Mouse (Mus musculus): ENCODE measurements around the gene Cd8b1. TPM values are rescaled to one million over a fixed set of nuclear protein-coding genes. Genes with fewer than 3 reads are reported as not detected.

Cd8b1 gene
- total and polyA plus RNA-seq, 3 experiments: 0.31 to 0.51 TPM; not detected in 1

DNA sequence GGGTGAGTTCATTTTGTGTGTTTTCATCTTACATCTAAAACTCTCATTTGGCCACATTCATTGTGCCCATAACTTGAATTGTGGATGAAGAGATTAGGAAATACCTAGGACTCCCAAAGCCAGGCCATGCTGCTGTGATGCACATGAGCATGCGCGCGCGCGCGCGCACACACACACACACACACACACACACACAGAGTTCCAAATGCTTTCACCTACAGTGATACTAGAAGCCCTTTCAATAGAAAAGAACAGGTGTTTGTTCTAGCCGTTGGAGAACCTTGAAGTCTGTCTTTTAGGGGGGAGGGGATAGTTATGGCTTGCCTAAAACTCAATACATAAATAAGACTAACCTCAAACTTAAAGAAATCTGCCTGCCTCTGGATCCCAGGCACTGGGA, 15.1 kb downstream of the Cd8b1 start:
- TF ChIP-seq EP300 (IDR thresholded peaks at IDR 0.05; ENCODE audit: insufficient read depth, low read depth, low read length): no peak
- TF ChIP-seq POLR2A (IDR thresholded peaks at IDR 0.05; ENCODE audit: insufficient read depth, low read depth, low read length): no peak
- TF ChIP-seq CTCF (IDR thresholded peaks at IDR 0.05): no peak
- Histone ChIP-seq H3K36me3 (ENCODE audit: control insufficient read depth, insufficient read depth, low read length) (no peaks in the 10 kb centered on the region), H3K4me1 (ENCODE audit: control insufficient read depth, insufficient read depth, low read length) (no peaks in the 10 kb centered on the region), H3K27me3 (ENCODE audit: control insufficient read depth, insufficient read depth, low read length) (no peaks in the 10 kb centered on the region), H3K27ac (no peak overlapping the region), H3K4me3 (no peak overlapping the region), H3K9ac (ENCODE audit: low read depth, low read length) (no peak overlapping the region), H3K79me2 (replicated peaks; ENCODE audit: control insufficient read depth, insufficient read depth, low read length) (no peaks in the 10 kb centered on the region)
- WGBS: 97% methylated on average over 8 of the region's 8 CpGs
- intact Hi-C loops (cut with DNase I): no loop called here
- DNase-seq: no peak

DNA sequence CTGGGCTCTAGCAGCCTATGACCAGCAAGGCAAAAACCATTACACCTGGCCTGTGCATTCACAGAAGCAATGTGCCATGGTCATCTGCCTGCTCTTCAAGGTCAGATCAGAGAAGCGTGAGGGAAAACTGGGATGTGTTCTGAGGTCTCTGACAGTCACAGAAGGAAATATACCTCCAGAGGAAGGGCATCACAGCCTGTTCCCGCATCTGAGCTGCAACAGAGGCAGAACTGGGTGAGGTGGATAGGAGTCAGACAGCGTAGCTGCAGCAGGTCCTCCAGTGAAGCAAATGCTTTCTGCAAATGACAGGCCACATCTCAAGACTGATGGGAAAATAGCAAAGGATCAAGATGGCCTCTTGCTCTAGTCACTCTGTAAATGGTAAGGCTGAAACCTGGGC, 16.4 kb downstream of the Cd8b1 start:
- Histone ChIP-seq H3K79me2 (replicated peaks; ENCODE audit: control insufficient read depth, insufficient read depth, low read length) (no peaks in the 10 kb centered on the region), H3K4me3 (no peak overlapping the region), H3K27ac (no peak overlapping the region), H3K9ac (ENCODE audit: low read depth, low read length) (no peak overlapping the region), H3K27me3 (ENCODE audit: control insufficient read depth, insufficient read depth, low read length) (no peaks in the 10 kb centered on the region), H3K36me3 (ENCODE audit: control insufficient read depth, insufficient read depth, low read length) (no peaks in the 10 kb centered on the region), H3K4me1 (ENCODE audit: control insufficient read depth, insufficient read depth, low read length) (no peaks in the 10 kb centered on the region)
- TF ChIP-seq POLR2A (IDR thresholded peaks at IDR 0.05; ENCODE audit: insufficient read depth, low read depth, low read length) (no peak), CTCF (IDR thresholded peaks at IDR 0.05) (no peak), EP300 (IDR thresholded peaks at IDR 0.05; ENCODE audit: insufficient read depth, low read depth, low read length) (no peak)
- DNase-seq: no peak
- intact Hi-C loops (cut with DNase I): no loop called here
- WGBS: 81% methylated on average over 3 of the region's 3 CpGs

DNA sequence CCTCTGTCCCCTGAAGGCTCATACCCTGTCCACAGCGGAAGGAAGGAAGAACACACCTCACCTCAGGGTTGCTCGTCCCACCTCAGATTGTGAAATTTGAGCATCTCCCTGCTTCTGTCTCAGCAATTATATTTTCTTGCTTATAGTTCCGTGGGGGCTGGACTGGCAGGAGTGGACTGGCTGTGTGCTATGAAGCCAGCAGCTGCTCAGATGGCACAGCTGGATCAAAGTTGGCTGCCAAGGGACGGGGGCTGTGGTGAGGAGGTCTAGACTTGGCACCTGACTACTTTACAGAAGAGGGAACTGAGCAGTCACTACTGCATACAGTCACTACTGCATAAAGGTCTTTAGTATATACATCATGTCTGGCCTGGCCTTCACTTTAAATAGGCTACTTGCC, 16.8 kb downstream of the Cd8b1 start:
- Histone ChIP-seq H3K27ac (no peak overlapping the region), H3K9ac (ENCODE audit: low read depth, low read length) (no peak overlapping the region), H3K36me3 (ENCODE audit: control insufficient read depth, insufficient read depth, low read length) (no peaks in the 10 kb centered on the region), H3K4me3 (no peak overlapping the region), H3K4me1 (ENCODE audit: control insufficient read depth, insufficient read depth, low read length) (no peaks in the 10 kb centered on the region), H3K27me3 (ENCODE audit: control insufficient read depth, insufficient read depth, low read length) (no peaks in the 10 kb centered on the region), H3K79me2 (replicated peaks; ENCODE audit: control insufficient read depth, insufficient read depth, low read length) (no peaks in the 10 kb centered on the region)
- TF ChIP-seq CTCF (IDR thresholded peaks at IDR 0.05) (no peak), POLR2A (IDR thresholded peaks at IDR 0.05; ENCODE audit: insufficient read depth, low read depth, low read length) (no peak), EP300 (IDR thresholded peaks at IDR 0.05; ENCODE audit: insufficient read depth, low read depth, low read length) (no peak)
- WGBS: 69% methylated on average over 4 of the region's 4 CpGs
- intact Hi-C loops (cut with DNase I): no loop called here
- DNase-seq: no peak

DNA sequence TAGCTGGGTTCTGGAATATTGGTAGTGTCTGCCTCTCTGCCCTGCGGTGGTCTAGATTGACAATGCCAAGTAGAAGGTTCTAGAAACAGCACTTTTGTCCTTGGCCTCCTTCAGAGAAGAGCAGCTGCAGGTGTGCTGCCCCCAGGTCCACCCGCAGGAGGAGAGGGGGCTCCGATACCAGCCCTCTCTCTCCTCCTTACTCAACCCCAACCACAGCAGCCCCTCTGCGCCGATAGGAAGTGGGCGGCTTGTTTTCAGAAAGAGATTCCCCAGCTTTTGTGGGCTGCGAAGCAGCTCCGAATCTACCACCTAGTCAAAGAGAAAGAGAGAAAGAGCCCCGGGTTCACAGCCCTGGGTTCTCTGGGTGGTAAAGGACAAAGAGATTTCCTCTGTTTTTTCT, 18.6 kb downstream of the Cd8b1 start:
- intact Hi-C loops (cut with DNase I): no loop called here
- DNase-seq: no peak
- 78% methylated on average over 9 of the region's 9 CpGs for WGBS

DNA sequence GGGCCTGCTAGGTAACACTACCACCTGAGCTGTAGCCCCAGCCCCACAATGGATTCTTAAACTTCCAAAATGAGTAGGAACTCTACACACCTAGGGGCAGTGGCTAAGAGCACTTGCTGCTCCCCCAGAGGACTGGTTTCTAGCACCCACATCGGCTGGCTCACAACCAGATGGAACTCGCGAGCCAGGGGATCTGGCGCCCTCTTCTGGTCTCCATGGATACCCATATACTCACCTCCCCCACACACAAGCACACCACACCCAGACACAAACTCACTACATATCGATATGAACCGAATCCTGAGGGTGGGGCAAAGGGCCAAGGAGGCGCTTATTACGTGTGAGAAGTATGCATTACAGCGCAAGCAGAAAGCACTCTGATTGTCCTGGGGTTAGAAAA, 25.4 kb downstream of the Cd8b1 start:
- TF ChIP-seq EP300 (IDR thresholded peaks at IDR 0.05; ENCODE audit: insufficient read depth, low read depth, low read length) (no peak), CTCF (IDR thresholded peaks at IDR 0.05) (no peak), POLR2A (IDR thresholded peaks at IDR 0.05; ENCODE audit: insufficient read depth, low read depth, low read length) (no peak)
- no peaks in the 10 kb centered on the region for H3K27me3 ChIP-seq (ENCODE audit: control insufficient read depth, insufficient read depth, low read length)
- intact Hi-C loops (cut with DNase I): no loop called here
- WGBS: 92% methylated on average over 9 of the region's 9 CpGs
- H3K9ac ChIP-seq (ENCODE audit: low read depth, low read length): no peak overlapping the region
- H3K79me2 ChIP-seq (replicated peaks; ENCODE audit: control insufficient read depth, insufficient read depth, low read length): no peaks in the 10 kb centered on the region
- H3K4me3 ChIP-seq: no peak overlapping the region
- DNase-seq: no peak
- no peaks in the 10 kb centered on the region; the same call in 1 of the 2 replicates for H3K4me1 ChIP-seq (ENCODE audit: control insufficient read depth, insufficient read depth, low read length)
- no peak overlapping the region for H3K27ac ChIP-seq
- no peaks in the 10 kb centered on the region for H3K36me3 ChIP-seq (ENCODE audit: control insufficient read depth, insufficient read depth, low read length)

More for the DNA sequence above, 18.6 kb downstream of the Cd8b1 start:
- H3K27ac ChIP-seq: no peak overlapping the region
- H3K4me3 ChIP-seq: no peak overlapping the region
- H3K27me3 ChIP-seq (ENCODE audit: control insufficient read depth, insufficient read depth, low read length): no peaks in the 10 kb centered on the region
- no peaks in the 10 kb centered on the region for H3K36me3 ChIP-seq (ENCODE audit: control insufficient read depth, insufficient read depth, low read length)
- no peaks in the 10 kb centered on the region for H3K4me1 ChIP-seq (ENCODE audit: control insufficient read depth, insufficient read depth, low read length)
- no peak overlapping the region for H3K9ac ChIP-seq (ENCODE audit: low read depth, low read length)
- no peaks in the 10 kb centered on the region for H3K79me2 ChIP-seq (replicated peaks; ENCODE audit: control insufficient read depth, insufficient read depth, low read length)
- TF ChIP-seq CTCF (IDR thresholded peaks at IDR 0.05) (no peak), EP300 (IDR thresholded peaks at IDR 0.05; ENCODE audit: insufficient read depth, low read depth, low read length) (no peak)

DNA sequence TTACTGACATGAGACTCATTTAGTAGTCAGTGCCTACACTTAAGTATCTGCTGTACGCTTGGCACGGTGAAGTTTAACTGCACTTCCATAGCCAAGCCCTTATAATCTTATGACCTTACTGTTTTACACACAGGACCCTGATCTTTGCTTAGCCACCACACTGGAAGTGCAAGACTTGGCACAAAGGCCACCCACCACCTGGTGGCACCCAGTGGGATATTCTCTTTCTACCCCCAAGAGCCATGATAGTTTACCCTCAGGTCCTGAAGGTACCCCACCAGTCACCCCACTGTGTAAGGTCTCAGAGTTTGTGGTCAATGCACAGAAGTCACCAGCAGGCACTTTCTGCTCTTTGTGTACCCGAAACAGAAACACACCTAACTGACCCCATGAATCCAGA, 28.6 kb downstream of the Cd8b1 start:
- 89% methylated on average over 3 of the region's 3 CpGs for WGBS
- no peak overlapping the region for H3K27ac ChIP-seq
- TF ChIP-seq CTCF (IDR thresholded peaks at IDR 0.05): 0 out of 2 replicates have a peak, but pooled peaks have one; percentile 15
- no peak for TF ChIP-seq POLR2A (IDR thresholded peaks at IDR 0.05; ENCODE audit: insufficient read depth, low read depth, low read length)
- H3K36me3 ChIP-seq (ENCODE audit: control insufficient read depth, insufficient read depth, low read length): no peaks in the 10 kb centered on the region
- H3K4me3 ChIP-seq: no peak overlapping the region
- no peaks in the 10 kb centered on the region; the same call in 1 of the 2 replicates for H3K4me1 ChIP-seq (ENCODE audit: control insufficient read depth, insufficient read depth, low read length)
- H3K79me2 ChIP-seq (replicated peaks; ENCODE audit: control insufficient read depth, insufficient read depth, low read length): no peaks in the 10 kb centered on the region
- no peak overlapping the region for H3K9ac ChIP-seq (ENCODE audit: low read depth, low read length)
- intact Hi-C loops (cut with DNase I): no loop called here
- no peak for DNase-seq
- H3K27me3 ChIP-seq (ENCODE audit: control insufficient read depth, insufficient read depth, low read length): no peaks in the 10 kb centered on the region

All from heart, adult 2 months (tissue).